Mouse (Mus musculus): ENCODE measurements around the gene Cavin1. TPM values are rescaled to one million over a fixed set of nuclear protein-coding genes. Genes with fewer than 3 reads are reported as not detected.

Cavin1 gene
- total and polyA plus RNA-seq, 3 experiments, result 3.4 to 9.0 TPM; not detected in 1

GRCm38 (mm10) chr11:100935373-100936355 is 35.0 kb downstream of the Cavin1 start (continued):
- TF ChIP-seq CHD2 (IDR thresholded peaks at IDR 0.05; ENCODE audit: low read length), result no peak
- TF ChIP-seq SMC3 (IDR thresholded peaks at IDR 0.05; ENCODE audit: low read depth, low read length), result no peak
- TF ChIP-seq MAFK (IDR thresholded peaks at IDR 0.05; ENCODE audit: borderline replicate concordance, low read depth, low read length), result no peak
- TF ChIP-seq MAX (IDR thresholded peaks at IDR 0.05; ENCODE audit: low read length), result 0 out of 2 replicates have a peak, but pooled peaks have one; percentile 48
- peak; percentile 67 for TF ChIP-seq MXI1 (IDR thresholded peaks at IDR 0.05; ENCODE audit: low read depth, low read length)
- no peak for TF ChIP-seq JUND (IDR thresholded peaks at IDR 0.05; ENCODE audit: low read depth, low read length)
- TF ChIP-seq ELF1 (IDR thresholded peaks at IDR 0.05; ENCODE audit: low read depth, low read length), result no peak
- TF ChIP-seq NRF1 (IDR thresholded peaks at IDR 0.05; ENCODE audit: insufficient read depth, low read depth, low read length, poor library complexity, severe bottlenecking), result no peak
- peak; percentile 88 for TF ChIP-seq ZNF384 (IDR thresholded peaks at IDR 0.05; ENCODE audit: low read depth, low read length)
- peak; percentile 47; the same call in 1 of the 2 replicates for TF ChIP-seq TCF12 (IDR thresholded peaks at IDR 0.05; ENCODE audit: low read depth, low read length)
- TF ChIP-seq CTCF (IDR thresholded peaks at IDR 0.05 in 2 of 3, conservative IDR thresholded peaks at IDR 0.05 in 1 of 3; ENCODE audit: control insufficient read depth in 1 of 3, insufficient read depth in 1 of 3, low read depth in 2 of 3, low read length in 3 of 3, poor library complexity in 1 of 3, severe bottlenecking in 1 of 3), result no peak
- TF ChIP-seq TAL1 (IDR thresholded peaks at IDR 0.05; ENCODE audit: low read length), result no peak
- TF ChIP-seq MEF2A (IDR thresholded peaks at IDR 0.05; ENCODE audit: extremely low read depth, insufficient replicate concordance, low read depth, low read length, poor library complexity, severe bottlenecking), result no peak
- TF ChIP-seq ZKSCAN1 (IDR thresholded peaks at IDR 0.05; ENCODE audit: low read depth, low read length), result no peak
- TF ChIP-seq GABPA (IDR thresholded peaks at IDR 0.05; ENCODE audit: low read depth, low read length), result 0 out of 2 replicates have a peak, but pooled peaks have one; percentile 14

GRCm38 (mm10) chr11:100931254-100931921 is 39.3 kb downstream of the Cavin1 start:
- no peaks in the 10 kb centered on the region for H3K27me3 ChIP-seq (ENCODE audit: control insufficient read depth in 1 of 2, insufficient read depth in 2 of 2, low read length in 2 of 2)
- H3K36me3 ChIP-seq (ENCODE audit: control insufficient read depth in 1 of 2, insufficient read depth in 2 of 2, low read length in 2 of 2), result peaks cover 0 to 59% of the 10 kb centered on the region in 2 experiments; a peak in 2 of 4 replicates
- H3K9ac ChIP-seq (ENCODE audit: control insufficient read depth, low read depth, low read length, poor library complexity, severe bottlenecking), result peak overlapping the region; percentile 63
- H3K4me1 ChIP-seq (ENCODE audit: control insufficient read depth in 1 of 2, insufficient read depth in 2 of 2, low read length in 2 of 2), result peaks cover 22 to 43% of the 10 kb centered on the region in 2 experiments
- H3K27ac ChIP-seq (ENCODE audit: control insufficient read depth, low read depth, low read length), result peak overlapping the region; percentile 41
- H3K9me3 ChIP-seq (replicated peaks; ENCODE audit: insufficient read depth, low read length), result no peaks in the 10 kb centered on the region
- H3K79me2 ChIP-seq (ENCODE audit: control insufficient read depth, insufficient read depth, low read length, poor library complexity), result peaks cover 13% of the 10 kb centered on the region
- peak; percentile 84 for DNase-seq (ENCODE audit: low read depth, low spot score)
- peak overlapping the region; percentile 69 to 94 for H3K4me3 ChIP-seq (ENCODE audit: control insufficient read depth in 1 of 2, insufficient read depth in 1 of 2, low read depth in 2 of 2, low read length in 2 of 2)
- TF ChIP-seq USF1 (IDR thresholded peaks at IDR 0.05; ENCODE audit: low read depth, low read length) (no peak), TCF12 (IDR thresholded peaks at IDR 0.05; ENCODE audit: low read depth, low read length) (peak; percentile 36; the same call in 1 of the 2 replicates), GABPA (IDR thresholded peaks at IDR 0.05; ENCODE audit: low read depth, low read length) (no peak), MEF2A (IDR thresholded peaks at IDR 0.05; ENCODE audit: extremely low read depth, insufficient replicate concordance, low read depth, low read length, poor library complexity, severe bottlenecking) (no peak), MAZ (IDR thresholded peaks at IDR 0.05; ENCODE audit: low read depth, low read length) (0 out of 2 replicates have a peak, but pooled peaks have one; percentile 76), MXI1 (IDR thresholded peaks at IDR 0.05; ENCODE audit: low read depth, low read length) (peak; percentile 95), POLR2A (IDR thresholded peaks at IDR 0.05; ENCODE audit: control insufficient read depth in 1 of 2, insufficient read depth in 1 of 2, low read depth in 1 of 2, low read length in 2 of 2, poor library complexity in 1 of 2) (no peak), KAT2A (conservative IDR thresholded peaks at IDR 0.05; ENCODE audit: low read depth, low read length) (peak; percentile 27; the same call in 1 of the 2 replicates), ZMIZ1 (IDR thresholded peaks at IDR 0.05; ENCODE audit: low read depth, low read length) (no peak), TBP (IDR thresholded peaks at IDR 0.05; ENCODE audit: low read depth, low read length) (peak; percentile 54), CHD2 (IDR thresholded peaks at IDR 0.05; ENCODE audit: low read length) (peak; percentile 73), JUND (IDR thresholded peaks at IDR 0.05; ENCODE audit: low read depth, low read length) (no peak), MAX (IDR thresholded peaks at IDR 0.05; ENCODE audit: low read length) (peak; percentile 81), ELF1 (IDR thresholded peaks at IDR 0.05; ENCODE audit: low read depth, low read length) (peak; percentile 83), CTCF (IDR thresholded peaks at IDR 0.05 in 2 of 3, conservative IDR thresholded peaks at IDR 0.05 in 1 of 3; ENCODE audit: control insufficient read depth in 1 of 3, insufficient read depth in 1 of 3, low read depth in 2 of 3, low read length in 3 of 3, poor library complexity in 1 of 3, severe bottlenecking in 1 of 3) (no peak), ETS1 (IDR thresholded peaks at IDR 0.05; ENCODE audit: low read depth, low read length) (peak; percentile 97), NRF1 (IDR thresholded peaks at IDR 0.05; ENCODE audit: insufficient read depth, low read depth, low read length, poor library complexity, severe bottlenecking) (no peak), UBTF (IDR thresholded peaks at IDR 0.05; ENCODE audit: borderline replicate concordance, insufficient read depth, low read depth, low read length) (no peak), RCOR1 (IDR thresholded peaks at IDR 0.05; ENCODE audit: low read depth, low read length) (peak; percentile 32; the same call in 1 of the 2 replicates), POLR2AphosphoS5 (IDR thresholded peaks at IDR 0.05; ENCODE audit: borderline replicate concordance, low read depth, low read length) (no peak), E2F4 (IDR thresholded peaks at IDR 0.05; ENCODE audit: borderline replicate concordance, low read depth, low read length) (no peak), BHLHE40 (IDR thresholded peaks at IDR 0.05; ENCODE audit: borderline replicate concordance, low read depth, low read length) (0 out of 2 replicates have a peak, but pooled peaks have one; percentile 30)
